Mouse (Mus musculus) lung, postnatal 0 days (tissue): ENCODE data around the gene Tha1.

Experiments
- CTCF ChIP-seq: IDR thresholded peaks from 2 replicates; pipeline ENCODE4 v1.5.1; 2016; ENCODE audit warnings: antibody characterized with exemption, mild to moderate bottlenecking
- EP300 ChIP-seq: IDR thresholded peaks from 2 replicates; pipeline ENCODE4 v1.6.1; 2016; ENCODE audit warnings: antibody characterized with exemption, mild to moderate bottlenecking, control low read depth

DNA sequence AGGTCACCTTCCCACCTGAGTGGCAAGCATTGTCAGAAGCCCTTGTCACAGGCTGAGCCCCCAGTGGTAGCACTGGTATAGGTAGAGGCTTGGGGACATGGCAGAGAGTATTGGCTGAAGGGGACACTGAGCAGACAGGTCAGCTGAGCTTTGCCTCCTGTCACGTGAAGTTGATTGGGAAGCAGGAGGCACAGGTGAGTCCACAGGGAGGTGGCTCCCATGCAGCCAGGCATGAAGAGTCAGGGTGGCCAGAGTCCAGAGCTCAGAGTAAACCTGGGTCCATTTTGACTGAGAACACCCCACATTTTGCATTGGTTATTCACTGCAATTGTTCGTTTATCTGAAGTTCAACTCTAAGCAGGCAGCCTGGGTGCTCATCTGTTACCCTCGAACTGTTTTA is 20.4 kb downstream of the Tha1 start:
- TF ChIP-seq EP300 (no peak), CTCF (no peak)
